Mouse (Mus musculus): Measurements from ENCODE around the gene Klc1.
"Not testable (repeated sequence)": the region's sequence is repeated elsewhere in the genome, so short reads cannot be mapped to it uniquely, and the experiment has no call there.

The Klc1 gene

GRCm38 (mm10) chr12:111758381-111759175 is at the start of gene Klc1:
Gene Klc1, plus strand, starts transcription at chr12:111758849.
- peak; percentile 88 for DNase-seq (ENCODE audit: low read depth, low spot score)

- DNase-seq (ENCODE audit: low read depth, low spot score), result no peak
Observed at GRCm38 (mm10) chr12:111710091-111710490, 48.6 kb upstream of the Klc1 start.

GRCm38 (mm10) chr12:111712476-111712875 is 46.2 kb upstream of the Klc1 start:
- DNase-seq (ENCODE audit: low read depth, low spot score), result peak; percentile 35

GRCm38 (mm10) chr12:111713004-111713651 is 45.5 kb upstream of the Klc1 start, which contains the start of the genes Bag5 and Apopt1:
Gene Bag5, minus strand, starts transcription at chr12:111713257.
Gene Apopt1, plus strand, starts transcription at chr12:111713261.
- DNase-seq (ENCODE audit: low read depth, low spot score), result peak; percentile 97

GRCm38 (mm10) chr12:111713880-111714279 is 44.8 kb upstream of the Klc1 start:
- not testable (repeated sequence) for DNase-seq (ENCODE audit: low read depth, low spot score)

- DNase-seq (ENCODE audit: low read depth, low spot score), result no peak
Observed at GRCm38 (mm10) chr12:111716505-111716904, 42.1 kb upstream of the Klc1 start.

- DNase-seq (ENCODE audit: low read depth, low spot score), result no peak
Observed at GRCm38 (mm10) chr12:111718656-111719055, 40.0 kb upstream of the Klc1 start.

GRCm38 (mm10) chr12:111720222-111720621 is 38.4 kb upstream of the Klc1 start:
- DNase-seq (ENCODE audit: low read depth, low spot score), result no peak

GRCm38 (mm10) chr12:111722654-111723053 is 36.0 kb upstream of the Klc1 start:
- DNase-seq (ENCODE audit: low read depth, low spot score), result peak; percentile 61

GRCm38 (mm10) chr12:111724638-111725337 is 33.9 kb upstream of the Klc1 start:
- DNase-seq (ENCODE audit: low read depth, low spot score), result no peak

GRCm38 (mm10) chr12:111725338-111726121 is 33.1 kb upstream of the Klc1 start:
- DNase-seq (ENCODE audit: low read depth, low spot score), result no peak

GRCm38 (mm10) chr12:111726122-111726463 is 32.6 kb upstream of the Klc1 start:
- DNase-seq (ENCODE audit: low read depth, low spot score), result peak; percentile 17

GRCm38 (mm10) chr12:111727956-111728355 is 30.7 kb upstream of the Klc1 start:
- DNase-seq (ENCODE audit: low read depth, low spot score), result no peak

- DNase-seq (ENCODE audit: low read depth, low spot score), result peak; percentile 96
Observed at GRCm38 (mm10) chr12:111731822-111732807, 26.5 kb upstream of the Klc1 start.

- DNase-seq (ENCODE audit: low read depth, low spot score), result no peak
Observed at GRCm38 (mm10) chr12:111732921-111733320, 25.7 kb upstream of the Klc1 start.

GRCm38 (mm10) chr12:111734912-111735311 is 23.7 kb upstream of the Klc1 start:
- DNase-seq (ENCODE audit: low read depth, low spot score), result no peak

GRCm38 (mm10) chr12:111736676-111737075 is 22.0 kb upstream of the Klc1 start:
- DNase-seq (ENCODE audit: low read depth, low spot score), result not testable (repeated sequence)

- no peak for DNase-seq (ENCODE audit: low read depth, low spot score)
Observed at GRCm38 (mm10) chr12:111737370-111737769, 21.3 kb upstream of the Klc1 start.

- peak; percentile 51 for DNase-seq (ENCODE audit: low read depth, low spot score)
Observed at GRCm38 (mm10) chr12:111738754-111739153, 19.9 kb upstream of the Klc1 start.

GRCm38 (mm10) chr12:111741338-111741737 is 17.3 kb upstream of the Klc1 start:
- no peak for DNase-seq (ENCODE audit: low read depth, low spot score)

All from CD4-positive, CD25-positive, alpha-beta regulatory T cell, adult 2 months (primary cell).